Mouse (Mus musculus) liver, embryonic 12.5 days (tissue): ENCODE data around the gene Fat3. TPM values are rescaled to one million over a fixed set of nuclear protein-coding genes. Genes with fewer than 3 reads are reported as not detected.

Experiments used
- ATAC-seq: fragments of 200-750 bp; cut with Nextera tagmentation; 2 replicates; pipeline ENCODE4 v1.8.0; 2017; ENCODE audit warnings: moderate number of reproducible peaks, mild to moderate bottlenecking, moderate library complexity
- H3K27ac ChIP-seq: fragments of 300-500 bp; sonication (generic); 2 replicates; pipeline ENCODE4 v1.5.1; 2016; ENCODE audit warnings: mild to moderate bottlenecking
- H3K27me3 ChIP-seq: fragments of 300-500 bp; sonication (generic); replicated peaks from 2 replicates; pipeline ENCODE4 v1.6.1; 2016; ENCODE audit warnings: mild to moderate bottlenecking, moderate library complexity
- H3K36me3 ChIP-seq: fragments of 300-500 bp; sonication (generic); 2 replicates; pipeline ENCODE4 v1.6.1; 2016; ENCODE audit warnings: mild to moderate bottlenecking, moderate library complexity
- H3K4me1 ChIP-seq: fragments of 300-500 bp; sonication (generic); 2 replicates; pipeline ENCODE4 v1.6.1; 2016
- H3K4me2 ChIP-seq: fragments of 300-500 bp; sonication (generic); 2 replicates; pipeline ENCODE4 v1.6.1; 2016; ENCODE audit warnings: mild to moderate bottlenecking, moderate library complexity
- H3K4me3 ChIP-seq: fragments of 300-500 bp; sonication (generic); 2 replicates; pipeline ENCODE4 v1.5.1; 2016; ENCODE audit warnings: mild to moderate bottlenecking, moderate library complexity
- H3K9ac ChIP-seq: fragments of 300-500 bp; sonication (generic); 2 replicates; pipeline ENCODE4 v1.6.1; 2016; ENCODE audit warnings: mild to moderate bottlenecking, moderate library complexity
- H3K9me3 ChIP-seq: fragments of 300-500 bp; sonication (generic); replicated peaks from 2 replicates; pipeline ENCODE4 v1.6.1; 2016; ENCODE audit warnings: mild to moderate bottlenecking, moderate library complexity
- WGBS: fragments of 180-500 bp; shearing (Covaris S2); methylation state at CpG from one replicate; pipeline ENCODE4 v1.1.7; 2016; ENCODE audit not compliant: insufficient replicate concordance; 5-methylcytosine and 5-hydroxymethylcytosine counted together
- polyA plus RNA-seq: library from polyadenylated mRNA; unstranded; fragments of >200 nt; fragmentation: Nextera tagmentation; extraction: Ambion mirVana; gene quantifications from 2 replicates; pipeline ENCODE4 v1.2.1, GENCODE M21; 2016

Fat3 gene
- polyA plus RNA-seq, 1 experiment from 2014 or later: 0.18 TPM

GRCm38 (mm10) chr9:16214731-16215681, 286.1 kb downstream of the Fat3 start:
- H3K27ac ChIP-seq: peak overlapping the region; percentile 82
- H3K27me3 ChIP-seq: no peaks in the 10 kb centered on the region
- H3K4me3 ChIP-seq: no peak overlapping the region
- H3K9me3 ChIP-seq: no peaks in the 10 kb centered on the region
- 12% methylated on average over 7 of the region's 7 CpGs for WGBS
- peak overlapping the region; percentile 36 for H3K4me2 ChIP-seq
- peak; percentile 92 for ATAC-seq
- peaks cover 52% of the 10 kb centered on the region for H3K4me1 ChIP-seq
- no peak overlapping the region for H3K9ac ChIP-seq
- H3K36me3 ChIP-seq: no peaks in the 10 kb centered on the region

GRCm38 (mm10) chr9:16213324-16213723, 287.8 kb downstream of the Fat3 start:
- Histone ChIP-seq H3K9me3 (no peaks in the 10 kb centered on the region), H3K4me3 (no peak overlapping the region), H3K9ac (no peak overlapping the region), H3K4me2 (no peak overlapping the region), H3K27me3 (no peaks in the 10 kb centered on the region), H3K36me3 (no peaks in the 10 kb centered on the region), H3K27ac (no peak overlapping the region), H3K4me1 (peaks cover 52% of the 10 kb centered on the region)
- no peak for ATAC-seq
- 4% methylated on average over 1 of the region's 1 CpGs for WGBS

- H3K27me3 ChIP-seq: no peaks in the 10 kb centered on the region
- no peak overlapping the region for H3K4me3 ChIP-seq
- H3K4me1 ChIP-seq: peaks cover 52% of the 10 kb centered on the region
- no peak overlapping the region for H3K27ac ChIP-seq
- peak overlapping the region; percentile 3; the same call in 1 of the 2 replicates for H3K4me2 ChIP-seq
- no peaks in the 10 kb centered on the region for H3K36me3 ChIP-seq
- WGBS: 34% methylated on average over 3 of the region's 3 CpGs
- H3K9me3 ChIP-seq: no peaks in the 10 kb centered on the region
- H3K9ac ChIP-seq: no peak overlapping the region
- no peak for ATAC-seq
Measured at GRCm38 (mm10) chr9:16212628-16213027, 288.5 kb downstream of the Fat3 start.

- Histone ChIP-seq H3K4me3 (no peak overlapping the region), H3K9me3 (no peaks in the 10 kb centered on the region), H3K4me1 (peaks cover 52% of the 10 kb centered on the region), H3K9ac (no peak overlapping the region), H3K4me2 (no peak overlapping the region; the same call in 1 of the 2 replicates), H3K36me3 (no peaks in the 10 kb centered on the region), H3K27ac (no peak overlapping the region), H3K27me3 (no peaks in the 10 kb centered on the region)
- WGBS: 59% methylated on average over 4 of the region's 4 CpGs
- ATAC-seq: no peak
Measured at GRCm38 (mm10) chr9:16212163-16212562, 288.9 kb downstream of the Fat3 start.

GRCm38 (mm10) chr9:16211468-16211867, 289.6 kb downstream of the Fat3 start:
- Histone ChIP-seq H3K9me3 (no peaks in the 10 kb centered on the region), H3K9ac (no peak overlapping the region), H3K4me2 (no peak overlapping the region), H3K27ac (no peak overlapping the region), H3K4me1 (peaks cover 51% of the 10 kb centered on the region), H3K27me3 (no peaks in the 10 kb centered on the region), H3K36me3 (no peaks in the 10 kb centered on the region), H3K4me3 (no peak overlapping the region)
- WGBS: 68% methylated on average over 3 of the region's 3 CpGs
- ATAC-seq: no peak

GRCm38 (mm10) chr9:16202296-16202695, 298.8 kb downstream of the Fat3 start:
- no peak for ATAC-seq
- no peak overlapping the region for H3K9ac ChIP-seq
- 71% methylated on average over 6 of the region's 6 CpGs for WGBS

GRCm38 (mm10) chr9:16200948-16201347, 300.1 kb downstream of the Fat3 start:
- H3K4me2 ChIP-seq: no peak overlapping the region
- H3K4me1 ChIP-seq: no peaks in the 10 kb centered on the region
- H3K9me3 ChIP-seq: no peaks in the 10 kb centered on the region
- no peaks in the 10 kb centered on the region for H3K27me3 ChIP-seq
- H3K27ac ChIP-seq: no peak overlapping the region
- 76% methylated on average over 1 of the region's 1 CpGs for WGBS
- no peak for ATAC-seq
- no peak overlapping the region for H3K4me3 ChIP-seq
- no peak overlapping the region for H3K9ac ChIP-seq
- H3K36me3 ChIP-seq: no peaks in the 10 kb centered on the region

More at GRCm38 (mm10) chr9:16202296-16202695, 298.8 kb downstream of the Fat3 start:
- no peak overlapping the region for H3K4me2 ChIP-seq
- no peak overlapping the region for H3K4me3 ChIP-seq
- H3K27ac ChIP-seq: no peak overlapping the region
- H3K9me3 ChIP-seq: no peaks in the 10 kb centered on the region
- no peaks in the 10 kb centered on the region for H3K36me3 ChIP-seq
- no peaks in the 10 kb centered on the region for H3K4me1 ChIP-seq
- no peaks in the 10 kb centered on the region for H3K27me3 ChIP-seq

- no peak for ATAC-seq
- no peak overlapping the region for H3K9ac ChIP-seq
- no peaks in the 10 kb centered on the region for H3K9me3 ChIP-seq
- no peak overlapping the region for H3K4me2 ChIP-seq
- H3K4me1 ChIP-seq: no peaks in the 10 kb centered on the region
- 60% methylated on average over 1 of the region's 1 CpGs for WGBS
- H3K4me3 ChIP-seq: no peak overlapping the region
- no peak overlapping the region for H3K27ac ChIP-seq
- H3K36me3 ChIP-seq: no peaks in the 10 kb centered on the region
- H3K27me3 ChIP-seq: no peaks in the 10 kb centered on the region
Measured at GRCm38 (mm10) chr9:16186461-16186860, 314.6 kb downstream of the Fat3 start.

GRCm38 (mm10) chr9:16169238-16169637, 331.8 kb downstream of the Fat3 start:
- H3K27ac ChIP-seq: no peak overlapping the region
- no peak overlapping the region for H3K4me2 ChIP-seq
- no peak overlapping the region for H3K9ac ChIP-seq
- no peaks in the 10 kb centered on the region for H3K9me3 ChIP-seq
- H3K36me3 ChIP-seq: no peaks in the 10 kb centered on the region
- H3K27me3 ChIP-seq: no peaks in the 10 kb centered on the region
- WGBS: 60% methylated on average over 4 of the region's 4 CpGs
- ATAC-seq: no peak
- no peaks in the 10 kb centered on the region for H3K4me1 ChIP-seq
- no peak overlapping the region for H3K4me3 ChIP-seq

- H3K27me3 ChIP-seq: no peaks in the 10 kb centered on the region
- no peak overlapping the region for H3K9ac ChIP-seq
- H3K36me3 ChIP-seq: no peaks in the 10 kb centered on the region
- no peaks in the 10 kb centered on the region for H3K9me3 ChIP-seq
- WGBS: 44% methylated on average over 2 of the region's 2 CpGs
- H3K4me2 ChIP-seq: no peak overlapping the region
- H3K4me3 ChIP-seq: no peak overlapping the region
- no peaks in the 10 kb centered on the region for H3K4me1 ChIP-seq
- no peak overlapping the region for H3K27ac ChIP-seq
- ATAC-seq: no peak
Measured at GRCm38 (mm10) chr9:16168051-16168450, 333.0 kb downstream of the Fat3 start.

- H3K9ac ChIP-seq: no peak overlapping the region
- H3K9me3 ChIP-seq: no peaks in the 10 kb centered on the region
- no peak overlapping the region for H3K27ac ChIP-seq
- no peak overlapping the region for H3K4me2 ChIP-seq
- H3K4me3 ChIP-seq: no peak overlapping the region
- H3K27me3 ChIP-seq: no peaks in the 10 kb centered on the region
- no peaks in the 10 kb centered on the region for H3K36me3 ChIP-seq
- WGBS: 78% methylated on average over 5 of the region's 5 CpGs
- no peak for ATAC-seq
- H3K4me1 ChIP-seq: no peaks in the 10 kb centered on the region
Measured at GRCm38 (mm10) chr9:16159366-16159765, 341.7 kb downstream of the Fat3 start.

- H3K9ac ChIP-seq: no peak overlapping the region
- no peaks in the 10 kb centered on the region for H3K9me3 ChIP-seq
- no peak overlapping the region for H3K27ac ChIP-seq
- no peak for ATAC-seq
- no peaks in the 10 kb centered on the region for H3K4me1 ChIP-seq
- no peaks in the 10 kb centered on the region for H3K36me3 ChIP-seq
- H3K4me3 ChIP-seq: no peak overlapping the region
- no peaks in the 10 kb centered on the region for H3K27me3 ChIP-seq
- no peak overlapping the region for H3K4me2 ChIP-seq
- WGBS: 70% methylated on average over 3 of the region's 3 CpGs
Measured at GRCm38 (mm10) chr9:16153580-16153930, 347.5 kb downstream of the Fat3 start.
